Mouse (Mus musculus): ENCODE data around the gene Gm10322.

- TF ChIP-seq CTCF (IDR thresholded peaks at IDR 0.05; ENCODE audit: insufficient read depth, low read length) (no peak), POLR2A (IDR thresholded peaks at IDR 0.05; ENCODE audit: borderline replicate concordance, extremely low read depth, low read depth, low read length) (no peak)
These were observed 26.4 kb upstream of the Gm10322 start for GRCm38 (mm10) chr10:59589420-59589819.

Measured in lung, adult 2 months (tissue).